ENCODE assay signal across 14 mouse cellular contexts in the genomic region with DNA sequence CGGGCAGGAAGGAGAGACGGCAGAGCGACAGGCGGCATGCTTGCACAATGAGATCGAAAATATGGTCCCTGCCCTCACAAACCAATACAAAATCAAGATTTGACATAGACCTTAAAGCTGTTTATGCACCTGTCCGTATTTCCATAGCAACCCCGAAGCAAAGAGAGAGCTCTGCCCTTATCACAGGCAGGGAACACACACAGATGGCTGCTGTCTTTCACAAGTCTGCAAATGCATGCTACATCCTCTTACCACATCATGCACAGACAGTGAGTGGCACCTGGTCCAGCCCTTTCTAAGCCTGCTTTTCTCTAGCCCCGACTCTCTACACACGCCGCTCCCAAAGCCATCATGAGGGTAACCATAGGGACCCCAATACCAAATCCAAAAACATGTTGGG. TPM values are rescaled to one million over a fixed set of nuclear protein-coding genes. Genes with fewer than 3 reads are reported as not detected.
A peak's percentile ranks its signal among the peaks of the same experiment; 100 is the strongest.
DNase-seq lines count a peak whose midpoint lies in the region; ATAC-seq and TF ChIP-seq lines count a peak whose summit lies in the region.
"Had no signal": no experiment of that assay in that cellular context is flagged by ENCODE, and none has a peak within 500 bp of the region (broad histone marks: within the 10 kb centered on the region; RNA-seq: fewer than 3 reads in every experiment).

No protein-coding gene starts in this region.

- no peak for TF ChIP-seq CTCF in brain, embryonic 14.5 days (IDR thresholded peaks at IDR 0.05; ENCODE audit: borderline replicate concordance, extremely low read depth, insufficient read depth, insufficient read length)

- no peak overlapping the region for H3K4me3 ChIP-seq in hindbrain, embryonic 14.5 days (replicated peaks; ENCODE audit: low read length)
- no peak overlapping the region for H3K4me3 ChIP-seq in hindbrain, embryonic 11.5 days (ENCODE audit: low read depth, low read length)
- no peak overlapping the region for H3K4me3 ChIP-seq in liver, embryonic 13.5 days (replicated peaks)
- no peak overlapping the region for H3K4me3 ChIP-seq in midbrain, embryonic 15.5 days
- H3K4me3 ChIP-seq: stomach, embryonic 15.5 days had no signal

- H3K9ac ChIP-seq in hindbrain, embryonic 14.5 days: no peak overlapping the region
- H3K9ac ChIP-seq in hindbrain, embryonic 11.5 days (ENCODE audit: low read depth, low read length): no peak overlapping the region
- H3K9ac ChIP-seq in liver, embryonic 13.5 days: peak overlapping the region; percentile 77
- H3K9ac ChIP-seq in midbrain, embryonic 15.5 days: no peak overlapping the region
- H3K9ac ChIP-seq: stomach, embryonic 15.5 days had no signal

- WGBS in hindbrain, embryonic 14.5 days: 72% methylated on average over 10 of the region's 10 CpGs
- WGBS in hindbrain, embryonic 11.5 days: 86% methylated on average over 10 of the region's 10 CpGs
- WGBS in liver, embryonic 13.5 days (ENCODE audit: insufficient replicate concordance): 78% methylated on average over 10 of the region's 10 CpGs
- WGBS in midbrain, embryonic 15.5 days: 60% methylated on average over 10 of the region's 10 CpGs

- no peak for DNase-seq in hindbrain, embryonic 14.5 days (ENCODE audit: low spot score)
- DNase-seq in hindbrain, embryonic 11.5 days (ENCODE audit: low spot score): no peak
- DNase-seq in brain, embryonic 14.5 days (ENCODE audit: low read depth): peak; percentile 61
- DNase-seq in liver, embryonic 13.5 days: no peak
- no peak for DNase-seq in frontal cortex, postnatal 25 days (ENCODE audit: low spot score in 2 of 2)
- no peak for DNase-seq in lung, postnatal 36 days
- DNase-seq: cerebellum, adult 9-10 months; gastrocnemius, postnatal 14 days; kidney, postnatal 36 days; lung, adult 2 months; thymus, adult 18-20 months had no signal

- H3K36me3 ChIP-seq in hindbrain, embryonic 14.5 days (replicated peaks; ENCODE audit: control insufficient read depth, insufficient read depth): no peaks in the 10 kb centered on the region
- H3K36me3 ChIP-seq in hindbrain, embryonic 11.5 days (ENCODE audit: control insufficient read depth, insufficient read depth, low read length): no peaks in the 10 kb centered on the region
- H3K36me3 ChIP-seq in liver, embryonic 13.5 days: no peaks in the 10 kb centered on the region
- H3K36me3 ChIP-seq in midbrain, embryonic 15.5 days (replicated peaks): no peaks in the 10 kb centered on the region
- H3K36me3 ChIP-seq: stomach, embryonic 15.5 days had no signal

- H3K4me1 ChIP-seq in hindbrain, embryonic 14.5 days (replicated peaks; ENCODE audit: control insufficient read depth, insufficient read depth, low read length): peaks cover 10% of the 10 kb centered on the region
- no peaks in the 10 kb centered on the region; the same call in 1 of the 2 replicates for H3K4me1 ChIP-seq in hindbrain, embryonic 11.5 days (replicated peaks; ENCODE audit: control insufficient read depth, insufficient read depth, low read length)
- peaks cover 100% of the 10 kb centered on the region for H3K4me1 ChIP-seq in liver, embryonic 13.5 days (replicated peaks)
- peaks cover 14% of the 10 kb centered on the region for H3K4me1 ChIP-seq in midbrain, embryonic 15.5 days

- H3K9me3 ChIP-seq in hindbrain, embryonic 14.5 days (ENCODE audit: control insufficient read depth, low read length): no peaks in the 10 kb centered on the region
- no peaks in the 10 kb centered on the region for H3K9me3 ChIP-seq in hindbrain, embryonic 11.5 days (ENCODE audit: control insufficient read depth, low read length)
- H3K9me3 ChIP-seq in liver, embryonic 13.5 days (replicated peaks): no peaks in the 10 kb centered on the region
- H3K9me3 ChIP-seq in midbrain, embryonic 15.5 days: no peaks in the 10 kb centered on the region
- H3K9me3 ChIP-seq: stomach, embryonic 15.5 days had no signal

- no peak overlapping the region for H3K4me2 ChIP-seq in hindbrain, embryonic 14.5 days (replicated peaks)
- no peak overlapping the region for H3K4me2 ChIP-seq in hindbrain, embryonic 11.5 days (replicated peaks; ENCODE audit: low read depth, low read length)
- H3K4me2 ChIP-seq in liver, embryonic 13.5 days: no peak overlapping the region
- no peak overlapping the region for H3K4me2 ChIP-seq in midbrain, embryonic 15.5 days
- H3K4me2 ChIP-seq: stomach, embryonic 15.5 days had no signal

- ATAC-seq in hindbrain, embryonic 14.5 days (ENCODE audit: low FRiP score): peak; percentile 44; the same call in 1 of the 2 replicates
- no peak for ATAC-seq in hindbrain, embryonic 11.5 days (ENCODE audit: low FRiP score)
- ATAC-seq in liver, embryonic 13.5 days (ENCODE audit: low read depth): no peak
- ATAC-seq in midbrain, embryonic 15.5 days (replicated peaks): peak; percentile 77
- ATAC-seq: intestine, embryonic 16.5 days had no signal

- H3K27me3 ChIP-seq in hindbrain, embryonic 14.5 days (ENCODE audit: control insufficient read depth, insufficient read depth, low read length): no peaks in the 10 kb centered on the region
- no peaks in the 10 kb centered on the region for H3K27me3 ChIP-seq in hindbrain, embryonic 11.5 days (ENCODE audit: control insufficient read depth, insufficient read depth, low read length)
- H3K27me3 ChIP-seq in liver, embryonic 13.5 days: no peaks in the 10 kb centered on the region
- H3K27me3 ChIP-seq in midbrain, embryonic 15.5 days (replicated peaks): no peaks in the 10 kb centered on the region
- H3K27me3 ChIP-seq: stomach, embryonic 15.5 days had no signal

- TF ChIP-seq POLR2A in brain, embryonic 14.5 days (IDR thresholded peaks at IDR 0.05; ENCODE audit: borderline replicate concordance, extremely low read depth, insufficient read depth, insufficient read length, poor library complexity, severe bottlenecking): no peak

- no peak overlapping the region for H3K27ac ChIP-seq in hindbrain, embryonic 14.5 days
- no peak overlapping the region for H3K27ac ChIP-seq in hindbrain, embryonic 11.5 days (ENCODE audit: low read depth, low read length)
- H3K27ac ChIP-seq in liver, embryonic 13.5 days: peak overlapping the region; percentile 100
- H3K27ac ChIP-seq in midbrain, embryonic 15.5 days: 0 out of 2 replicates have a peak overlapping the region, but pooled peaks have one; percentile 17
- H3K27ac ChIP-seq: stomach, embryonic 15.5 days had no signal

RNA-seq across cellular contexts. Expression of a gene that starts 38.2 kb away (rescaled TPM):
- polyA plus RNA-seq in hindbrain, embryonic 14.5 days (2014; fragmentation: Nextera tagmentation; extraction: Ambion mirVana): 33.8 and 36.9 TPM in 2 replicates
- polyA plus RNA-seq in hindbrain, embryonic 11.5 days (2014; fragmentation: Nextera tagmentation; extraction: Ambion mirVana): 26.6 and 38.4 TPM in 2 replicates
- 25.9 and 48.7 TPM in 2 replicates for polyA plus RNA-seq in brain, embryonic 14.5 days (2012; rRNA removed)
- 20.1 and 20.4 TPM in 2 replicates for polyA plus RNA-seq in liver, embryonic 13.5 days (2015; fragmentation: Nextera tagmentation; extraction: Ambion mirVana)
- 43.5 and 45.3 TPM in 2 replicates for polyA plus RNA-seq in midbrain, embryonic 15.5 days (2015; fragmentation: Nextera tagmentation; extraction: Ambion mirVana)

RNA-seq across cellular contexts. Expression of a gene that starts 39.0 kb away (rescaled TPM):
- 1.6 and 2.2 TPM in 2 replicates for polyA plus RNA-seq in hindbrain, embryonic 14.5 days (2014; fragmentation: Nextera tagmentation; extraction: Ambion mirVana)
- 0.69 and 1.4 TPM in 2 replicates for polyA plus RNA-seq in hindbrain, embryonic 11.5 days (2014; fragmentation: Nextera tagmentation; extraction: Ambion mirVana)
- polyA plus RNA-seq in brain, embryonic 14.5 days (2012; rRNA removed): 0.93 and 0.97 TPM in 2 replicates
- 11.4 and 12.2 TPM in 2 replicates for polyA plus RNA-seq in liver, embryonic 13.5 days (2015; fragmentation: Nextera tagmentation; extraction: Ambion mirVana)
- polyA plus RNA-seq in midbrain, embryonic 15.5 days (2015; fragmentation: Nextera tagmentation; extraction: Ambion mirVana): 2.3 TPM in 2 replicates

Comparison
In these comparisons a context has a peak if more than half of its experiments do, and no peak if none do; other contexts are left out.
1. ATAC-seq: peak in hindbrain, embryonic 14.5 days (single experiment) and midbrain, embryonic 15.5 days (single experiment); none in hindbrain, embryonic 11.5 days (single experiment) and liver, embryonic 13.5 days (single experiment).
2. H3K27ac ChIP-seq: peak in liver, embryonic 13.5 days (single experiment) and midbrain, embryonic 15.5 days (single experiment); none in hindbrain, embryonic 14.5 days (single experiment) and hindbrain, embryonic 11.5 days (single experiment).